Mouse (Mus musculus) CH12.LX (cell line): ENCODE results near the gene Dyrk2. TPM values are rescaled to one million over a fixed set of nuclear protein-coding genes. Genes with fewer than 3 reads are reported as not detected.

Experiments used
- DNase-seq: peaks from one replicate; pipeline ENCODE4 v3.0.0-alpha.2; 2013; ENCODE audit errors: extremely low read depth
- H3K27ac ChIP-seq: 2 replicates; pipeline ENCODE4 v1.5.1; 2012; ENCODE audit warnings: low read depth, mild to moderate bottlenecking, control low read depth, moderate library complexity; ENCODE audit not compliant: insufficient read depth
- H3K27me3 ChIP-seq: replicated peaks from 2 replicates; pipeline ENCODE3; 2012; ENCODE audit warnings: inconsistent platforms
- H3K36me3 ChIP-seq, 2 experiments: replicated peaks in 1 of 2; 2 replicates each; pipeline versions ENCODE3 to v1.6.1; 2012; ENCODE audit warnings: inconsistent platforms in 1 of 2, low read length in 1 of 2, mild to moderate bottlenecking in 1 of 2, mixed read lengths in 1 of 2, moderate library complexity in 1 of 2; ENCODE audit not compliant: control insufficient read depth in 1 of 2, insufficient read depth in 1 of 2
- H3K4me1 ChIP-seq, 2 experiments: 2 replicates each; pipeline ENCODE4 v1.6.1; 2012; ENCODE audit warnings: inconsistent platforms in 1 of 2, moderate library complexity in 1 of 2; ENCODE audit not compliant: insufficient read depth in 2 of 2, control insufficient read depth in 1 of 2
- H3K4me2 ChIP-seq: 2 replicates; pipeline ENCODE4 v1.6.1; 2012; ENCODE audit warnings: low read depth, mild to moderate bottlenecking, control low read depth; ENCODE audit not compliant: poor library complexity, insufficient read depth, severe bottlenecking
- H3K4me3 ChIP-seq, 3 experiments: fragments of 150-350 bp in 1 of 3; sonication (generic) in 1 of 3; replicated peaks in 1 of 3; 2 replicates each; pipeline versions ENCODE3 to v1.5.1; 2011 to 2012; ENCODE audit warnings: low read depth in 2 of 3, low read length in 2 of 3, mild to moderate bottlenecking in 2 of 3, moderate library complexity in 2 of 3, control low read depth in 1 of 3, improper control_type of control experiment in 1 of 3, inconsistent platforms in 1 of 3, mixed read lengths in 1 of 3; ENCODE audit not compliant: poor library complexity in 1 of 3
- H3K79me2 ChIP-seq: replicated peaks from 2 replicates; pipeline ENCODE4 v1.6.1; 2012; ENCODE audit warnings: mild to moderate bottlenecking, moderate library complexity; ENCODE audit not compliant: control insufficient read depth, poor library complexity, insufficient read depth, severe bottlenecking; ENCODE audit errors: extremely low read depth
- H3K9ac ChIP-seq: 2 replicates; pipeline ENCODE4 v1.6.1; 2012; ENCODE audit warnings: low read depth, mild to moderate bottlenecking, control low read depth, moderate library complexity; ENCODE audit not compliant: insufficient read depth
- H3K9me3 ChIP-seq: replicated peaks from 2 replicates; pipeline ENCODE3; 2012; ENCODE audit warnings: low read length, inconsistent platforms, mixed read lengths
- BHLHE40 ChIP-seq: IDR thresholded peaks from 2 replicates; pipeline ENCODE4 v1.6.1; 2011; ENCODE audit warnings: mild to moderate bottlenecking, low read depth, low read length, improper control_type of control experiment
- CHD1 ChIP-seq: IDR thresholded peaks from 2 replicates; pipeline ENCODE4 v1.6.1; 2012; ENCODE audit warnings: low read depth, low read length, improper control_type of control experiment, inconsistent platforms
- CHD2 ChIP-seq: IDR thresholded peaks from 2 replicates; pipeline ENCODE4 v1.6.1; 2011; ENCODE audit warnings: low read length, improper control_type of control experiment
- ELF1 ChIP-seq: IDR thresholded peaks from 2 replicates; pipeline ENCODE4 v1.6.1; 2014; ENCODE audit warnings: low read depth, mild to moderate bottlenecking, inconsistent platforms, low read length, improper control_type of control experiment
- EP300 ChIP-seq: IDR thresholded peaks from 2 replicates; pipeline ENCODE4 v1.6.1; 2011; ENCODE audit warnings: low read length, improper control_type of control experiment
- ETS1 ChIP-seq: conservative IDR thresholded peaks from 2 replicates; pipeline ENCODE4 v1.6.1; 2012; ENCODE audit warnings: low read depth, mild to moderate bottlenecking, inconsistent platforms, low read length, improper control_type of control experiment, moderate library complexity
- JUN ChIP-seq: IDR thresholded peaks from 2 replicates; pipeline ENCODE4 v1.6.1; 2011; ENCODE audit warnings: low read depth, mild to moderate bottlenecking, low read length, improper control_type of control experiment, moderate library complexity; ENCODE audit not compliant: insufficient read depth
- KAT2A ChIP-seq: IDR thresholded peaks from 2 replicates; pipeline ENCODE4 v1.6.1; 2012; ENCODE audit warnings: low read length, improper control_type of control experiment, inconsistent platforms; ENCODE audit not compliant: insufficient replicate concordance
- MAFK ChIP-seq: IDR thresholded peaks from 2 replicates; pipeline ENCODE4 v1.6.1; 2011; ENCODE audit warnings: low read length, improper control_type of control experiment; ENCODE audit not compliant: insufficient replicate concordance
- MAX ChIP-seq: IDR thresholded peaks from 2 replicates; pipeline ENCODE4 v1.6.1; 2011; ENCODE audit warnings: low read length, improper control_type of control experiment
- MAZ ChIP-seq: IDR thresholded peaks from 2 replicates; pipeline ENCODE4 v1.6.1; 2012; ENCODE audit warnings: low read depth, mild to moderate bottlenecking, inconsistent platforms, low read length, improper control_type of control experiment, moderate library complexity
- MEF2A ChIP-seq: IDR thresholded peaks from 2 replicates; pipeline ENCODE4 v1.6.1; 2014; ENCODE audit warnings: low read depth, mild to moderate bottlenecking, inconsistent platforms, low read length, improper control_type of control experiment, borderline replicate concordance
- MXI1 ChIP-seq: IDR thresholded peaks from 2 replicates; pipeline ENCODE4 v1.6.1; 2011; ENCODE audit warnings: mild to moderate bottlenecking, low read depth, low read length, improper control_type of control experiment
- MYC ChIP-seq: IDR thresholded peaks from 2 replicates; pipeline ENCODE4 v1.6.1; 2011; ENCODE audit warnings: low read depth, mild to moderate bottlenecking, improper control_type of control experiment, low read length
- NELFE ChIP-seq: IDR thresholded peaks from 2 replicates; pipeline ENCODE4 v1.6.1; 2011; ENCODE audit warnings: low read depth, low read length, improper control_type of control experiment
- NRF1 ChIP-seq: IDR thresholded peaks from 2 replicates; pipeline ENCODE4 v1.6.1; 2014; ENCODE audit warnings: low read depth, mild to moderate bottlenecking, inconsistent platforms, low read length, improper control_type of control experiment, moderate library complexity
- PAX5 ChIP-seq: IDR thresholded peaks from 2 replicates; pipeline ENCODE4 v1.6.1; 2012; ENCODE audit warnings: low read length, inconsistent platforms, mixed read lengths
- POLR2A ChIP-seq: IDR thresholded peaks from 2 replicates; pipeline ENCODE4 v1.6.1; 2011; ENCODE audit warnings: low read depth, mild to moderate bottlenecking, improper control_type of control experiment, low read length
- RCOR1 ChIP-seq: conservative IDR thresholded peaks from 2 replicates; pipeline ENCODE4 v1.6.1; 2012; ENCODE audit warnings: low read depth, mild to moderate bottlenecking, inconsistent platforms, low read length, improper control_type of control experiment
- SMC3 ChIP-seq: IDR thresholded peaks from 2 replicates; pipeline ENCODE4 v1.6.1; 2011; ENCODE audit warnings: low read depth, low read length, improper control_type of control experiment
- TCF12 ChIP-seq: IDR thresholded peaks from 2 replicates; pipeline ENCODE4 v1.6.1; 2014; ENCODE audit warnings: low read depth, mild to moderate bottlenecking, inconsistent platforms, low read length, improper control_type of control experiment
- UBTF ChIP-seq: IDR thresholded peaks from 2 replicates; pipeline ENCODE4 v1.6.1; 2012; ENCODE audit warnings: low read depth, mild to moderate bottlenecking, inconsistent platforms, low read length, improper control_type of control experiment, moderate library complexity
- ZC3H11A ChIP-seq: IDR thresholded peaks from 2 replicates; pipeline ENCODE4 v1.6.1; 2012; ENCODE audit warnings: low read depth, mild to moderate bottlenecking, inconsistent platforms, low read length, improper control_type of control experiment
- ZKSCAN1 ChIP-seq: IDR thresholded peaks from 2 replicates; pipeline ENCODE4 v1.6.1; 2012; ENCODE audit warnings: low read depth, inconsistent platforms, low read length, improper control_type of control experiment, borderline replicate concordance
- ZMIZ1 ChIP-seq: IDR thresholded peaks from 2 replicates; pipeline ENCODE4 v1.6.1; 2012; ENCODE audit warnings: low read depth, mild to moderate bottlenecking, inconsistent platforms, low read length, improper control_type of control experiment
- dilution Hi-C: fragments of 300-500 bp; cut with MboI; formaldehyde crosslinking; loops from 2 replicates; pipeline ENCODE4 v1.14.3; 2020; ENCODE audit warnings: low sequenced_read_pairs; ENCODE audit not compliant: extremely low pct_unique_long_range_greater_than_20kb, extremely low pct_ligation_motif_present
- in situ Hi-C: fragments of 300-500 bp; cut with MboI; formaldehyde crosslinking; loops from 3 replicates; pipeline ENCODE4 v1.14.3; 2019; ENCODE audit warnings: low sequenced_read_pairs, low pct_ligation_motif_present, low pct_unique_long_range_greater_than_20kb, mixed read lengths
- polyA plus RNA-seq: library from polyadenylated mRNA; unstranded; fragments of >175 nt; gene quantifications from 2 replicates; pipeline ENCODE4 v1.2.1, GENCODE M21; 2012; ENCODE audit warnings: low read depth; ENCODE audit not compliant: insufficient read length
- total RNA-seq, 2 experiments: library from RNA; depleted of rRNA; stranded (reverse); fragments of 300-350 nt in 1 of 2; fragments of >200 nt in 1 of 2; gene quantifications; 2 replicates each; pipeline ENCODE4 v1.2.3; 2012 to 2014

The Dyrk2 gene
- total and polyA plus RNA-seq, 3 experiments = 11.4 to 18.3 (median 15.2) TPM

- Histone ChIP-seq H3K4me2 (no peak overlapping the region), H3K36me3 (no peaks in the 10 kb centered on the region), H3K9me3 (no peaks in the 10 kb centered on the region), H3K27ac (no peak overlapping the region), H3K79me2 (no peaks in the 10 kb centered on the region), H3K27me3 (no peaks in the 10 kb centered on the region), H3K9ac (no peak overlapping the region)
- no peak for DNase-seq
- in situ Hi-C loops = no loop called here
- dilution Hi-C loops = no loop called here
- TF ChIP-seq ZKSCAN1 = no peak
- TF ChIP-seq SMC3 = no peak
- no peak for TF ChIP-seq MXI1
- TF ChIP-seq MAX = no peak
- TF ChIP-seq MAFK = no peak
- TF ChIP-seq PAX5 = no peak
- TF ChIP-seq JUN = no peak
- TF ChIP-seq CHD2 = no peak
- no peak for TF ChIP-seq UBTF
- no peak for TF ChIP-seq CHD1
- no peak for TF ChIP-seq RCOR1
- TF ChIP-seq NELFE = no peak
- TF ChIP-seq MYC = no peak
- TF ChIP-seq MAZ = no peak
- TF ChIP-seq BHLHE40 = no peak
- no peak for TF ChIP-seq KAT2A
- no peak for TF ChIP-seq MEF2A
- TF ChIP-seq POLR2A = no peak
- TF ChIP-seq, all 38 proteins: peak for 0
- no peaks in the 10 kb centered on the region for H3K4me1 ChIP-seq
- no peak overlapping the region for H3K4me3 ChIP-seq
Observed at GRCm38 (mm10) chr10:118827116-118827515, 42.9 kb downstream of the Dyrk2 start.

GRCm38 (mm10) chr10:118824830-118825229, 45.2 kb downstream of the Dyrk2 start:
- dilution Hi-C loops = no loop called here
- H3K27me3 ChIP-seq = no peaks in the 10 kb centered on the region

More at GRCm38 (mm10) chr10:118824830-118825229, 45.2 kb downstream of the Dyrk2 start:
- in situ Hi-C loops = no loop called here
- TF ChIP-seq UBTF (no peak), ZMIZ1 (no peak), ETS1 (no peak), NRF1 (no peak), EP300 (no peak), TCF12 (no peak), CHD2 (no peak), ZC3H11A (no peak), ELF1 (no peak)
- TF ChIP-seq, all 38 proteins: peak for 0
- H3K27ac ChIP-seq = no peak overlapping the region
- no peaks in the 10 kb centered on the region for H3K9me3 ChIP-seq
- H3K4me1 ChIP-seq = peaks cover 3 to 13% of the 10 kb centered on the region in 2 experiments; a peak in 3 of 4 replicates
- no peak overlapping the region for H3K9ac ChIP-seq
- DNase-seq = no peak
- no peaks in the 10 kb centered on the region for H3K79me2 ChIP-seq
- no peak overlapping the region for H3K4me3 ChIP-seq
- no peaks in the 10 kb centered on the region for H3K36me3 ChIP-seq
- no peak overlapping the region for H3K4me2 ChIP-seq
